Comparison of ENCODE assay signal across 26 mouse cellular contexts in genomic region chr13:24702128-24702527, GRCm38 (mm10). TPM values are rescaled to one million over a fixed set of nuclear protein-coding genes. Genes with fewer than 3 reads are reported as not detected.
DNase-seq lines count a peak whose midpoint lies in the region; ATAC-seq and TF ChIP-seq lines count a peak whose summit lies in the region.
"Had no signal": no experiment of that assay in that cellular context is flagged by ENCODE, and none has a peak within 500 bp of the region (broad histone marks: within the 10 kb centered on the region; RNA-seq: fewer than 3 reads in every experiment).

No protein-coding gene starts in this region.

- TF ChIP-seq CTCF in kidney, postnatal 0 days (IDR thresholded peaks at IDR 0.05; ENCODE audit: low read depth), result no peak
- no peak for TF ChIP-seq CTCF in stomach, postnatal 0 days (IDR thresholded peaks at IDR 0.05; ENCODE audit: low read depth)

- no peak overlapping the region for H3K9ac ChIP-seq in kidney, postnatal 0 days (ENCODE audit: low read depth, low read length)
- H3K9ac ChIP-seq in stomach, postnatal 0 days (ENCODE audit: low read length), result no peak overlapping the region
- H3K9ac ChIP-seq: embryonic facial prominence, embryonic 12.5 days; forebrain, embryonic 13.5 days; forebrain, embryonic 15.5 days had no signal

- H3K4me3 ChIP-seq in kidney, postnatal 0 days (replicated peaks; ENCODE audit: low read depth, low read length), result no peak overlapping the region
- H3K4me3 ChIP-seq in stomach, postnatal 0 days (ENCODE audit: low read depth, low read length), result no peak overlapping the region
- H3K4me3 ChIP-seq: embryonic facial prominence, embryonic 10.5 days; embryonic facial prominence, embryonic 12.5 days; forebrain, embryonic 13.5 days; forebrain, embryonic 15.5 days had no signal

- no peak for ATAC-seq in kidney, postnatal 0 days (replicated peaks; ENCODE audit: low FRiP score, low read depth)
- peak; percentile 80 for ATAC-seq in stomach, postnatal 0 days (ENCODE audit: low FRiP score, low TSS enrichment)
- ATAC-seq: activated CD4-positive, CD25-positive, alpha-beta regulatory T cell, adult 4 months; CD4-positive, CD25-positive, alpha-beta regulatory T cell, adult 4 months; forebrain, embryonic 13.5 days; forebrain, embryonic 15.5 days; Patski had no signal

- H3K4me2 ChIP-seq in kidney, postnatal 0 days (ENCODE audit: low read length), result no peak overlapping the region
- no peak overlapping the region for H3K4me2 ChIP-seq in stomach, postnatal 0 days (replicated peaks; ENCODE audit: low read depth)
- H3K4me2 ChIP-seq: embryonic facial prominence, embryonic 12.5 days; forebrain, embryonic 13.5 days; forebrain, embryonic 15.5 days had no signal

- no peaks in the 10 kb centered on the region for H3K27me3 ChIP-seq in kidney, postnatal 0 days (ENCODE audit: insufficient read depth, low read length)
- no peaks in the 10 kb centered on the region for H3K27me3 ChIP-seq in stomach, postnatal 0 days (ENCODE audit: control insufficient read depth, insufficient read depth, low read length)
- H3K27me3 ChIP-seq: CH12.LX; embryonic facial prominence, embryonic 12.5 days; forebrain, embryonic 13.5 days; forebrain, embryonic 15.5 days; Patski had no signal

- H3K4me1 ChIP-seq in kidney, postnatal 0 days (replicated peaks; ENCODE audit: insufficient read depth, low read length), result no peaks in the 10 kb centered on the region
- H3K4me1 ChIP-seq in stomach, postnatal 0 days (replicated peaks; ENCODE audit: control insufficient read depth, insufficient read depth), result no peaks in the 10 kb centered on the region
- H3K4me1 ChIP-seq: embryonic facial prominence, embryonic 12.5 days; forebrain, embryonic 13.5 days; forebrain, embryonic 15.5 days had no signal

- no peak for TF ChIP-seq EP300 in stomach, postnatal 0 days (optimal IDR thresholded peaks at IDR 0.05)

- WGBS in kidney, postnatal 0 days, result 64% methylated on average over 5 of the region's 5 CpGs
- 70% methylated on average over 5 of the region's 5 CpGs for WGBS in stomach, postnatal 0 days

- DNase-seq in heart, adult 11 months, result peak; percentile 52
- no peak for DNase-seq in heart, postnatal 25 days (ENCODE audit: low spot score)
- DNase-seq in kidney, postnatal 0 days (ENCODE audit: low spot score), result no peak
- DNase-seq in kidney, postnatal 4 days, result no peak
- DNase-seq in stomach, postnatal 0 days (ENCODE audit: low spot score), result no peak
- DNase-seq: adrenal gland, adult 8-10 months; adrenal gland, postnatal 14 days; adrenal gland, postnatal 36 days; B cell, adult 2 months; cerebellum, adult 11-12 months; cerebellum, adult 2 months; cerebellum, adult 9-10 months; cerebellum, postnatal 10 days; cerebellum, postnatal 25 days had no signal

- 0 out of 2 replicates have a peak overlapping the region, but pooled peaks have one; percentile 22 for H3K27ac ChIP-seq in kidney, postnatal 0 days
- no peak overlapping the region for H3K27ac ChIP-seq in stomach, postnatal 0 days (replicated peaks)
- H3K27ac ChIP-seq: embryonic facial prominence, embryonic 10.5 days; embryonic facial prominence, embryonic 12.5 days; forebrain, embryonic 13.5 days; forebrain, embryonic 15.5 days had no signal

- no peaks in the 10 kb centered on the region for H3K36me3 ChIP-seq in kidney, postnatal 0 days (ENCODE audit: insufficient read depth, low read length)
- H3K36me3 ChIP-seq in stomach, postnatal 0 days (ENCODE audit: control insufficient read depth, insufficient read depth, low read length), result no peaks in the 10 kb centered on the region
- H3K36me3 ChIP-seq: embryonic facial prominence, embryonic 10.5 days; embryonic facial prominence, embryonic 12.5 days; forebrain, embryonic 15.5 days; G1E had no signal

- no peaks in the 10 kb centered on the region for H3K9me3 ChIP-seq in kidney, postnatal 0 days (replicated peaks; ENCODE audit: low read length)
- no peaks in the 10 kb centered on the region for H3K9me3 ChIP-seq in stomach, postnatal 0 days (ENCODE audit: control insufficient read depth, low read length)
- H3K9me3 ChIP-seq: embryonic facial prominence, embryonic 10.5 days; embryonic facial prominence, embryonic 12.5 days; forebrain, embryonic 13.5 days; forebrain, embryonic 15.5 days; G1E had no signal

- intact Hi-C loops in heart, postnatal 25 days (cut with DNase I), result no loop called here

RNA-seq across cellular contexts. Expression of gene Armh2, which starts 38.9 kb away (rescaled TPM):
- total RNA-seq in heart, postnatal 25 days (2021), result not detected
- polyA plus RNA-seq in kidney, postnatal 0 days (2015; fragmentation: Nextera tagmentation; extraction: Ambion mirVana), result not detected in 2 replicates
- not detected in 2 replicates for polyA plus RNA-seq in stomach, postnatal 0 days (2015; fragmentation: Nextera tagmentation; extraction: Ambion mirVana)
- total RNA-seq: adrenal gland, adult 18-20 months; adrenal gland, adult 8-10 months; adrenal gland, postnatal 14 days; adrenal gland, postnatal 36 days; CH12.LX had no signal
- polyA plus RNA-seq: activated CD4-positive, CD25-positive, alpha-beta regulatory T cell, adult 4 months; cerebellum, adult 2 months; embryonic facial prominence, embryonic 12.5 days; embryonic facial prominence, embryonic 14.5 days; forebrain, embryonic 11.5 days; forebrain, embryonic 13.5 days; forebrain, embryonic 15.5 days; G1E; Patski had no signal

RNA-seq across cellular contexts. Expression of gene Gmnn, which starts 59.6 kb away (rescaled TPM):
- 10 to 100 TPM; 38.7 to 42.9 TPM for total RNA-seq in heart, postnatal 25 days (2021)
- 69.8 and 78.7 TPM in 2 replicates for polyA plus RNA-seq in kidney, postnatal 0 days (2015; fragmentation: Nextera tagmentation; extraction: Ambion mirVana)
- 39.6 and 43.3 TPM in 2 replicates for polyA plus RNA-seq in stomach, postnatal 0 days (2015; fragmentation: Nextera tagmentation; extraction: Ambion mirVana)
